Mouse (Mus musculus) heart, embryonic 11.5 days (tissue): ENCODE results near the gene 1700003F12Rik. TPM values are rescaled to one million over a fixed set of nuclear protein-coding genes. Genes with fewer than 3 reads are reported as not detected.

Source experiments
- ATAC-seq: fragments of 200-750 bp; cut with Nextera tagmentation; replicated peaks from 2 replicates; pipeline ENCODE4 v1.8.0; 2017; ENCODE audit warnings: moderate library complexity; ENCODE audit not compliant: insufficient number of reproducible peaks, low FRiP score, low TSS enrichment
- H3K27ac ChIP-seq: fragments of 300-500 bp; sonication (generic); 2 replicates; pipeline ENCODE4 v1.5.1; 2014; ENCODE audit warnings: mild to moderate bottlenecking, low read depth, low read length
- H3K27me3 ChIP-seq: fragments of 300-500 bp; sonication (generic); 2 replicates; pipeline ENCODE4 v1.6.1; 2014; ENCODE audit warnings: mild to moderate bottlenecking, low read length, mixed read lengths; ENCODE audit not compliant: control insufficient read depth, insufficient read depth
- H3K36me3 ChIP-seq: fragments of 300-500 bp; sonication (generic); 2 replicates; pipeline ENCODE4 v1.6.1; 2014; ENCODE audit warnings: mild to moderate bottlenecking, low read length, moderate library complexity, mixed read lengths; ENCODE audit not compliant: control insufficient read depth, insufficient read depth
- H3K4me1 ChIP-seq: fragments of 300-500 bp; sonication (generic); 2 replicates; pipeline ENCODE4 v1.6.1; 2014; ENCODE audit warnings: low read length; ENCODE audit not compliant: control insufficient read depth, insufficient read depth
- H3K4me2 ChIP-seq: fragments of 300-500 bp; sonication (generic); 2 replicates; pipeline ENCODE4 v1.6.1; 2014; ENCODE audit warnings: mild to moderate bottlenecking, moderate library complexity
- H3K4me3 ChIP-seq: fragments of 300-500 bp; sonication (generic); 2 replicates; pipeline ENCODE4 v1.5.1; 2014; ENCODE audit warnings: low read depth, low read length
- H3K9ac ChIP-seq: fragments of 300-500 bp; sonication (generic); 2 replicates; pipeline ENCODE4 v1.6.1; 2014; ENCODE audit warnings: mild to moderate bottlenecking, low read depth, low read length, moderate library complexity
- H3K9me3 ChIP-seq: fragments of 300-500 bp; sonication (generic); replicated peaks from 2 replicates; pipeline ENCODE4 v1.6.1; 2016; ENCODE audit warnings: low read length; ENCODE audit not compliant: control insufficient read depth
- WGBS: fragments of 180-500 bp; shearing (Covaris S2); extraction: QIAGEN DNeasy Blood & Tissue Kit; methylation state at CpG from one replicate; pipeline ENCODE4 v1.1.7; 2014; ENCODE audit not compliant: insufficient replicate concordance; 5-methylcytosine and 5-hydroxymethylcytosine counted together
- polyA plus RNA-seq: library from polyadenylated mRNA; unstranded; fragments of >200 nt; fragmentation: Nextera tagmentation; extraction: Ambion mirVana; gene quantifications from 2 replicates; pipeline ENCODE4 v1.2.1, GENCODE M21; 2014

Gene 1700003F12Rik
- polyA plus RNA-seq, 1 experiment from 2014 or later = 1.4 TPM

GRCm38 (mm10) chr2:154516944-154517343, 29.9 kb upstream of the 1700003F12Rik start:
- Histone ChIP-seq H3K9ac (no peak overlapping the region), H3K4me2 (no peak overlapping the region), H3K4me1 (no peaks in the 10 kb centered on the region), H3K9me3 (no peaks in the 10 kb centered on the region), H3K27ac (no peak overlapping the region), H3K36me3 (peaks cover 4% of the 10 kb centered on the region; the same call in 1 of the 2 replicates), H3K4me3 (no peak overlapping the region), H3K27me3 (no peaks in the 10 kb centered on the region)
- 83% methylated on average over 3 of the region's 3 CpGs for WGBS
- no peak for ATAC-seq

GRCm38 (mm10) chr2:154517424-154517823, 29.5 kb upstream of the 1700003F12Rik start:
- no peak for ATAC-seq
- 80% methylated on average over 5 of the region's 5 CpGs for WGBS
- peaks cover 4% of the 10 kb centered on the region; the same call in 1 of the 2 replicates for H3K36me3 ChIP-seq
- no peak overlapping the region for H3K9ac ChIP-seq
- no peaks in the 10 kb centered on the region for H3K27me3 ChIP-seq
- no peak overlapping the region for H3K4me3 ChIP-seq
- no peak overlapping the region for H3K27ac ChIP-seq
- no peaks in the 10 kb centered on the region for H3K9me3 ChIP-seq
- no peaks in the 10 kb centered on the region for H3K4me1 ChIP-seq
- H3K4me2 ChIP-seq = no peak overlapping the region

DNA sequence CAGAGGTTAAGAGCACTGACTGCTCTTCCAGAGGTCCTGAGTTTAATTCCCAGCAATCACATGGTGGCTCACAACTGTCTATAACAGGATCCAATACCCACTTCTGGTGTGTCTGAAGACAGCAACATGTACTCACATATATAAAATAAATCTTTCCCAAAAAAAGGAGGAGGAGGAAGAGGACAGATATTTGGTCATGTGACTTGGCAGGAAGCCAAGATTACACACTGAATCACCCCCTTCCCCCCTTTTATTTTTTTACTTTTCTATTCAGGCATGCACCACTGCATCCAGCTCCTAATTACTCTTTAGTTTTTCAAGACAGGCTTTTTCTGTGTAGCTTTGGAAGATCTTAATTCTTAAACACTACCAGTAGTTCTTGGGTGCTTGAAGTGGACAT, 25.4 kb upstream of the 1700003F12Rik start:
- Histone ChIP-seq H3K4me3 (no peak overlapping the region), H3K9ac (no peak overlapping the region), H3K4me1 (no peaks in the 10 kb centered on the region), H3K27me3 (no peaks in the 10 kb centered on the region), H3K9me3 (no peaks in the 10 kb centered on the region), H3K36me3 (peaks cover 17% of the 10 kb centered on the region), H3K27ac (no peak overlapping the region), H3K4me2 (no peak overlapping the region)
- no peak for ATAC-seq

GRCm38 (mm10) chr2:154522334-154522733, 24.6 kb upstream of the 1700003F12Rik start:
- Histone ChIP-seq H3K27me3 (no peaks in the 10 kb centered on the region), H3K4me1 (no peaks in the 10 kb centered on the region), H3K9me3 (no peaks in the 10 kb centered on the region), H3K27ac (no peak overlapping the region), H3K9ac (no peak overlapping the region), H3K4me2 (no peak overlapping the region), H3K36me3 (peaks cover 17% of the 10 kb centered on the region), H3K4me3 (no peak overlapping the region)
- WGBS = 78% methylated on average over 5 of the region's 5 CpGs
- no peak for ATAC-seq

DNA sequence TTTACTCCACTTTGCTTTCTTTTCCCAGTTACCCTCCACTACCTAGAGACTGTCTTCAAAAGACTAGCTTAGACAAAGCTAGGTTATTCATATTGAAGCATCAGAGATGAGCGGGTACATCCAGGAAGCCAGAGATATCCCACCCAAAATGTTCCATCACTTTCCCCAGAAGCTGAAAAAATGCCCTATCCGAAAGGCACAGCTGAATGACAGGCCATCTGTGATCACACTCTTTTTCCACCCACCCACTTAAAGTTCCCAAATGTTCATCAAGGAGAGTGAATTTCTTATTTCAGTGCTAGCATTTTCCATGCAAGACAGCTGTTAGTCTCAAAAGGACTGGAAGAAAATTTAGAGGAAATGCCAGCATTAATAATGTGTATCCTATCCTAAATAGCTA, 21.6 kb upstream of the 1700003F12Rik start:
- no peak overlapping the region for H3K9ac ChIP-seq
- H3K9me3 ChIP-seq = no peaks in the 10 kb centered on the region
- H3K36me3 ChIP-seq = peaks cover 24% of the 10 kb centered on the region
- no peak overlapping the region for H3K4me2 ChIP-seq
- ATAC-seq = no peak
- no peaks in the 10 kb centered on the region for H3K4me1 ChIP-seq
- no peaks in the 10 kb centered on the region for H3K27me3 ChIP-seq
- H3K27ac ChIP-seq = no peak overlapping the region
- no peak overlapping the region for H3K4me3 ChIP-seq
- 93% methylated on average over 2 of the region's 2 CpGs for WGBS

- Histone ChIP-seq H3K9ac (no peak overlapping the region), H3K9me3 (no peaks in the 10 kb centered on the region), H3K36me3 (peaks cover 28% of the 10 kb centered on the region), H3K4me1 (no peaks in the 10 kb centered on the region), H3K27me3 (no peaks in the 10 kb centered on the region), H3K27ac (no peak overlapping the region), H3K4me3 (no peak overlapping the region), H3K4me2 (no peak overlapping the region)
- no peak for ATAC-seq
- 77% methylated on average over 3 of the region's 3 CpGs for WGBS
These were observed 20.4 kb upstream of the 1700003F12Rik start for GRCm38 (mm10) chr2:154526531-154526930.

DNA sequence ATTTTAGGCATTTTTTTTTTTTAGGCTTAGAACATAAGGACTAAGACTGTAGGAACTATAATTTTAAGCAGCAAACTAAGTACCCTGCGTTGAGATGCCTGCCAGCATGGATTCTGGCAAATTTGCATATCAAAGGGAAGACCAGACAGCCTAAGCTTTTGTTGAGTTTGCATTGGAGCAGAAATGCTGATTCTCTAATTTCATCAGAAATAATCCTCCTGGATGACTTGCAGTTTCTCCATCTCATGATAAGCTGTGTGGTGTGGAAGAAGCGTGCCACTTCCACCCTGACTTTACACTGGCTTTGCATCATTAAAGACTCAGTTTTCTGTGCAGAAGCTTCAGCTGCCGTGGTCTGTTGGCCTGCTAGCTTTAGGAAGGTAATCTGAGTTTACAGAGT, 14.0 kb upstream of the 1700003F12Rik start:
- ATAC-seq = no peak
- Histone ChIP-seq H3K4me2 (no peak overlapping the region), H3K4me1 (no peaks in the 10 kb centered on the region), H3K27me3 (no peaks in the 10 kb centered on the region), H3K9me3 (no peaks in the 10 kb centered on the region), H3K36me3 (peaks cover 21% of the 10 kb centered on the region), H3K27ac (no peak overlapping the region), H3K4me3 (no peak overlapping the region), H3K9ac (no peak overlapping the region)
- 65% methylated on average over 3 of the region's 3 CpGs for WGBS

- no peak overlapping the region for H3K4me2 ChIP-seq
- peak; percentile 57; the same call in 1 of the 2 replicates for ATAC-seq
- H3K9ac ChIP-seq = no peak overlapping the region
- H3K27ac ChIP-seq = no peak overlapping the region
- H3K9me3 ChIP-seq = no peaks in the 10 kb centered on the region
- 68% methylated on average over 12 of the region's 12 CpGs for WGBS
- H3K27me3 ChIP-seq = no peaks in the 10 kb centered on the region
- H3K36me3 ChIP-seq = peaks cover 11% of the 10 kb centered on the region
- no peak overlapping the region for H3K4me3 ChIP-seq
- H3K4me1 ChIP-seq = 0 out of 2 replicates have a peak, but pooled peaks cover 4% of the 10 kb centered on the region
These were observed 12.1 kb upstream of the 1700003F12Rik start for GRCm38 (mm10) chr2:154534704-154535270.

- H3K9me3 ChIP-seq = no peaks in the 10 kb centered on the region
- WGBS = 67% methylated on average over 2 of the region's 2 CpGs
- no peaks in the 10 kb centered on the region for H3K27me3 ChIP-seq
- H3K4me1 ChIP-seq = 0 out of 2 replicates have a peak, but pooled peaks cover 4% of the 10 kb centered on the region
- no peak overlapping the region for H3K4me3 ChIP-seq
- no peak for ATAC-seq
- H3K4me2 ChIP-seq = no peak overlapping the region
- no peak overlapping the region for H3K9ac ChIP-seq
- H3K27ac ChIP-seq = no peak overlapping the region
- H3K36me3 ChIP-seq = peaks cover 4% of the 10 kb centered on the region; the same call in 1 of the 2 replicates
These were observed 8.6 kb upstream of the 1700003F12Rik start for GRCm38 (mm10) chr2:154538310-154538709.
